Mouse (Mus musculus) urinary bladder, adult 2 months (tissue): ENCODE measurements around the gene Rdh16. TPM values are rescaled to one million over a fixed set of nuclear protein-coding genes. Genes with fewer than 3 reads are reported as not detected.
"Not testable (repeated sequence)": the region's sequence is repeated elsewhere in the genome, so short reads cannot be mapped to it uniquely, and the experiment has no call there.

Source experiments
- DNase-seq: peaks from one replicate; pipeline ENCODE4 v3.0.0; 2022; ENCODE audit warnings: low spot score
- polyA plus RNA-seq: library from polyadenylated mRNA; depleted of rRNA; stranded (reverse); fragments of >200 nt; gene quantifications from 2 replicates; pipeline ENCODE4 v1.2.3, GENCODE M21; 2012

Gene Rdh16
- polyA plus RNA-seq, 1 experiment: not detected

DNA sequence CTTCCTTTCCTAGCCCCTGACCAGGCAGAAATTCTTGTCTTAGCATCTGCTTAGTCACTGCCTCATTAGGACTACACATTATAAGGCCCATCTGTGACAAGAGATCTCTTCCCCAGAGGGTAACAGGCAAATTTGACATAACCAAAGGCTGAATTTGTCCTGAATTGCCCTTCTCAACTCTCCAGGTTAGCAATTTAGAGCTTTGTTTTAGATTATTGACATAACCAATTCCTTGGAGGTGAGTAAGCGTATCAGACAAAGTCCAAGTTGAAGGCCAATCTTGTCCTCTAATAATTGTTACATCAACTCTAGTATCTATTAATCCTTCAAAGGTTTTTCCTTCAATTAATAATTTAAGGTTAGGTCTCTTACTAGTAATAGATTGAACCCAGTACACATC, 33.2 kb downstream of the Rdh16 start:
- not testable (repeated sequence) for DNase-seq

- no peak for DNase-seq
Measured at GRCm38 (mm10) chr10:127835292-127835691, 34.3 kb downstream of the Rdh16 start.

- not testable (repeated sequence) for DNase-seq
Measured at GRCm38 (mm10) chr10:127837793-127838192, 36.8 kb downstream of the Rdh16 start.

- DNase-seq: no peak
Measured at GRCm38 (mm10) chr10:127838539-127838938, 37.6 kb downstream of the Rdh16 start.

- DNase-seq: no peak
Measured at GRCm38 (mm10) chr10:127840776-127841175, 39.8 kb downstream of the Rdh16 start.

DNA sequence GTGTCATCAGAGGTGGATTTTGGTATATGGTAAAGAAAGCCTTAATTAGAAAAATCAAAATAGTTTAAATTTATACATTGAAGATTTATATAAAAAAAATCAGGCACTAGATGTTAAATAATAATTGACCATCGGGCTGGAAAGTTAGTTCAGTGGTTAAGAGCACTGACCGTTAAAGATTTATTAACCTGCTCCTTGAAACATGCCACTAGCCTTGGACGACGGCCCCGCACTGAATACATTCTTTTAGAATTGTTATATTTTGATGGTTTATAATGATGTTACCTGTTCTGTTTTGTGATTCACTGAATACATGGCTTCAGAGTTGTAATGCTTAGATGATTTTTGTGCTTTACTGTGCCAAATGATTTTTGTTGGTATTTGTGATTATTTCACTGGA, 45.0 kb downstream of the Rdh16 start:
- DNase-seq: not testable (repeated sequence)

- no peak for DNase-seq
Measured at GRCm38 (mm10) chr10:127848089-127848488, 47.1 kb downstream of the Rdh16 start.

DNA sequence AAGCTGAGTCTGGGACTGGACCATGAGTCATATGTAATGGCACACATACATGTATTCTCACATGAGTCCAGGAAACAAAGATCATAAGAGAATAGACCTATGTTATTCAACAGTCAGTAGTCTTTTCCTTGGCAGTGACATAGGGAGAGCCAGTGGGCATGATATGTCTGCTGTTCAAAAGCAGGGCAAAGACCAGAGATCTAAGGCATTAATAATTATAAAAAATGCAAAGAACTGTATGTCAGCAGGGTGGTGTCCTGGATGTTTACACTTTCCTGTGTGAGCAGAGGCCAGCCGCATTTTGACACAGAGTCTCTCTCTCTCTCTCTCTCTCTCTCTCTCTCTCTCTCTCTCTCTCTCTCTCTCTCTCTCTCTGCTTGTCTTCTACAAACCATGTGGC, 48.7 kb downstream of the Rdh16 start, which contains the start of gene Rdh19:
Gene Rdh19, plus strand, starts transcription at position 301 of the 400 bp plus-strand sequence.
- no peak for DNase-seq

- no peak for DNase-seq
Measured at GRCm38 (mm10) chr10:127856376-127856775, 55.4 kb downstream of the Rdh16 start.

DNA sequence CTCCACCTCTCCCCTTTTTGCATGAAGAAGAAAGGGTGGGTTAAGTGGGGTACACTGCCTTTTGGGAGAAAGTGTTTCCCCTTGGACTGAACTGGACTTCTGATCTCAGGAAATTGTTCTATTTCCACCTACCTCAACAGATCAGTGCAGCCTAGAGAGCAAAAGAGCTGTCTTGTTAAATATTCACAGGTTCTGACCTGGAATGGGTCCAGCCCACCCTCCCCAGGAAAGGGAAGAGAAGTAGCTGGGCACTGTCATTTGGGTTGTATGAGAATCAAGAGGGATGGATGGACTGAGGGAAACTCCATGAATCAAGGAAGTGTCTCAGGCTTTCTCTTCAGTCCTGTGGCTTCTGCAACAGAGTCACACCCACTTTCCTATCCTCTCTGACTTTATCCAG, 64.0 kb downstream of the Rdh16 start:
- DNase-seq: no peak

DNA sequence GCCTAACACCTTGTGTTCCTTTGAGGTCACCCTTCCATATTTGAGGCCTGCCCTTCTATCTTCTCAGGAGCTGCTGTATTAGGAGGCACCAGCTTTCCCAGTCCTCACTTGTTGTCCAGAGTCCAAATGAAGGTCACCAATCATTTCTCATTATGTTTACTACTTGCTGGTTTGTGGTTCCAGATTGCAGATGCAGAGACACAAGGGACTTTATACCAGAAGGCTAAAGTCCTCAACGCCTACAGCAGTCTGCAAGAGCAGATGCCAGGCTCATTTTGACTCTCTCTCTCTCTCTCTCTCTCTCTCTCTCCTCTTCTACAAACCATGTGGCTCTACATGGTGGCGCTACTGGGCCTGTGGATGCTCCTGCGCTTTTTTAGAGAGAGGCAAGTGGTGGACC, 65.3 kb downstream of the Rdh16 start, which contains the start of gene Rdh16f2:
Gene Rdh16f2, plus strand, starts transcription at position 243 of the 400 bp plus-strand sequence.
- no peak for DNase-seq

GRCm38 (mm10) chr10:127872484-127872883, 71.5 kb downstream of the Rdh16 start:
- DNase-seq: no peak

DNA sequence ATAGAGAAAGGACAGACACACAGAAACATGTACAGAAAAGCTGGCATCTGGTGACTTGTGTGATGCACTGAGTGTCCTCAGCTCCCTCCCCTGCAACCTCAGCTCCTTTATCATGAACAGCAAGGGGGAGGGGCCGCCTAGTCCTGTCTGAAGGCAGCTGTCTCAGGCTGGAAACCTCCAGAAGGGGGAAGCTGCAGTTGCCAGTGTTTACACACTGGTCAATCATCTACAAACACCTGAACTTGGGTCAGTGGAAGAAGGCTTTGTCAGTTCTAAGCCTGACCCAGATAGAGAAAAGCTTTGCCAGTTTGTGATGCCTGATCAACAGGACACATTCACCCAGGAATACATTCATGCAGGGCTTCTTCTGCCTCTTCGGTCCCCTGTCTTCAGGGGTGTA, 76.7 kb downstream of the Rdh16 start:
- no peak for DNase-seq

DNA sequence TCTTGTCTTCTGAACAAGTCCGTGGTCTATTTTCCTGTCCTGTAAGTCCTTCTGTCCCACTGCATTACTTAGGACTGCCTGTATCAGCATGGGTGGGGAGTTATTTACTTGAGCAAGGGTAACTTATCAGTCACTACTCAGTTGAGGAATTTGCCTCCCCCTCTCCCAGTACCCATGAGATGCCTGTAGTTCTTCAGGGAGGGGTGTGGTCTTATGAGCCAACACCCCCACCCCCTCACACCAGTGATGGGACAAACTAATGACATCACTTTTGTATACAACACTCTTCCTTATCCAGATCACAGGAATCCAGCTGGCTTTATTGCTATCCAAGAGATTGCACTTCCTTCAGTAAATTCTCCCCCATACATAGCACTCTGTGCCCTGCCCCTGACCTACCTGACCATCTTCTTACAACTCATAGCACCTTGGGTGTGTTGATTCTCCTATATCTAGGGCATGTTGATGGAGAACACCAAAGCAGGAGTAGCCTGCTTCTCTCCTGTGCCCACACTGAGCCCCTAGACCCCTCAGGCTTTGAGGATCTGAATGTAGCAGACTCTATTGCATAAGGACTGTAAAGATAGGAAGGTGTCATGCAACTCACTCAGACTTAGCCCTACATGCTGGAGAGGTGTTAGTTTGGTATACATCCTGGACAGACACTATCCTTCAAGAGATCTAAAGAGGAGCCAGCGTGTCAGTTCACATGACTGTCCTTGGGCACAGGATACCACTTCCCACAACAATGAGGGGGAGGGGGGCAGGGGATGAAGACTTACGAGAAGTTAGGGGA, 77.5 kb downstream of the Rdh16 start:
- DNase-seq: no peak

DNA sequence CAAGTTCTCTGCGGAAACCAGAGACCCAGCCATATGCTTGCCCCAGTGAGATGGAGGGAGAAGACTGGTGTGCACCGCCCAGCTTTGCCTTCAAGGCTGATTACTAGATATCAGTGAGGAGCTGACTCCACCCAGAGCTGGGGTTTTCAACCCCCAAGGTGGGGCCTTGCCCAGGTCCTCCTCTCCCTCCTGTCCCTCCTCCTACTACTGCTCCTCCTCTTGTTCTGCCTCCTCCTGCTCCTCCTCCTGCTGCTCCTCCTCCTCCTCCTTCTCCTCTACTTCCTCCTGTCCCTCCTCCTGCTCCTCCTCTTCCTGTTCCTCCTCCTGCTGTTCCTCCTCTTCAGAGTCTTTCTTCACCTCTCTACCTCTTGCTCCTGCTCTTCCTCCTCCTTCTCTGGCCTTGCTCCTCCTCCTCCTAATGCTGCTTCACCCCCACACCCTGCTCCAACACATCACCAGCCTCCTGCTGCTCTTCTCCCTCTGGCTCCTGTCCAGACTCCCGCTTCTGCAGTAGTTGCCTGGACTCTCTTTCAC, 78.3 kb downstream of the Rdh16 start:
- DNase-seq: no peak

DNA sequence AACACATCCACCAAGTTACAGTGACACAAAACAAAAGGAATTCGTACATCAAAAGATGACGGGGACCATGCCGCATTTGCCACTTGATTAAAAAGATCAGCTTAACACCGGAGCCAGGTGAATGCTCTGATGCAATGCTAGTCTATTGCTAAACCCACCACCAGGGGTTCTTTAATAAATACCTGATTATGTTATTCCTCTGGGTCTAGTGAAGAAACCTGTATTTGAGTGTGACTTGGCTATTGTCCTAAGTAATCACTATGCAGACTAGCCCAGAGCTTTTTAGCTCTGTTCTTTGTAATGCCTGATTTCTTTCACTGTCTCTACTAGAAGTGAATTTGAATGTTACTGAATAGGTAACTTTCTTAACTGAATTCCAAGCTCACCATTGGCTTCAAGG, 80.1 kb downstream of the Rdh16 start:
- no peak for DNase-seq

- no peak for DNase-seq
Measured at GRCm38 (mm10) chr10:127886551-127886950, 85.6 kb downstream of the Rdh16 start.

GRCm38 (mm10) chr10:127886971-127887370, 86.0 kb downstream of the Rdh16 start:
- no peak for DNase-seq

GRCm38 (mm10) chr10:127888605-127889004, 87.7 kb downstream of the Rdh16 start, which contains the start of gene Rdh7:
TSS of gene Rdh7 (minus strand) at chr10:127888817.
- DNase-seq: no peak

DNA sequence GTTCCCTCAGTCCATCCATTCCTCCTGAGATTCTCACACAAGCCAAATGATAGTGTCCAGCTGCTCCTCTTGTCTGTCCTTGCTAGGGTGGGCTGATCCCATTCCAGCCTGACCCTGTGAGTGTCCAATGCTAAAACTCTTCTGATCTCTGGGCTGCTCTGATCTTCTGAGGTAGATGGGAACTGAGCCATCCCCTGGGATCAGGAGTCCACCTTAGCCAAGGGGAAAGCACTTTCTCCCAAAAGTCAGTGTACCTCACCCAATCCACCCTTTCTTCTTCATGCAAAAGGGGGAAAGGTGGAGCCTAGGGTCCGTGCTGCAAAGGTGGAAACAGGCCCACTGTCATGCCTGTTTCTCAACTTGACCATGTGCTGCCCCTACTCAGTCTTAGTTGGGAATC, 90.5 kb downstream of the Rdh16 start:
- DNase-seq: no peak

GRCm38 (mm10) chr10:127893163-127894022, 92.4 kb downstream of the Rdh16 start:
- not testable (repeated sequence) for DNase-seq
